10 mouse cellular contexts compared by ENCODE assay signal in the genomic region with DNA sequence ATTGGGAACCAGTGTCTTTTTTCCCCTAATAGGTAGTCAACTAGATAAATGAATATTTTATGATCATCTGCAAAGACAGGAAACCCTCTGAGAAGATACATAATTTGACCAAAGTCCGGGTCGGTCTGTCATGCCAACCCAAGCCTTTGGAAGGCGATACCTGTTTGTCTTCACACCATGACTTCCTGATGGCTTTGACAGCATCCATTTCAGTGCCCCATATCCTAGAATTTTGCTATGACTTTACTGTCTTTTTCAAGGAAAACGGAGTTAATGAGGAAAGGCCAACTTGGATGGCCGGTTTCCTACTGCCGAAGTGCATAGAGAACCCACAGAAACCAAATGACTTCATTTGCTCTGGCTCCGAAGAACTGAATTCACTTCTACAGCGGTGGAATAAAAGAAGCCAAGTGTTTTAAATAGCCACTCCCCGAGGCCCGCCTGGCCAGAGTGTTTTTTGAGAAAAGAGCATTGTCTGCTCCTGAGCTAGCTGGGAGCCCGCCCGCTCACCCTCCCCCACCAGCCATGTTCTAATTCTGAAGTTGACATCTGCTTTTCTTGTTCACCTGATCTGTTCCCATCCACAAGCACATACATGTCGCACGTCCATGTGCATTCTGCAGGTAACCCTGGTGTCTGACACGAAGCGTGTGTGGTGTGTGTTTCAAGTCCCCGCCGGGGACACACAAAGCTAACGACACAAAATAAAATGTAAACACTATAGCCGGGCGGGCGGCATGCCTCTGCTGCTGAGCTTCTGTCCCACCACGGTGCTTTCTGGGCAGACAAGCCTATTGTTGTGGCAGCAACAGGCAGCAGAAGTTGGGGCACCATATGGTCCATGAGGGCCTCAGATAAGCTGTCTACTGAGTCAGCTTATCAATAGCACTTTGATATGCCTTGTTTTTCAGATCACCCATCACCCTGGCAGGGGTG. TPM values are rescaled to one million over a fixed set of nuclear protein-coding genes. Genes with fewer than 3 reads are reported as not detected.
DNase-seq lines count a peak whose midpoint lies in the region; ATAC-seq and TF ChIP-seq lines count a peak whose summit lies in the region.
"Had no signal": no experiment of that assay in that cellular context is flagged by ENCODE, and none has a peak within 500 bp of the region (broad histone marks: within the 10 kb centered on the region; RNA-seq: fewer than 3 reads in every experiment).

No protein-coding gene starts in this region.

- peaks cover 6% of the 10 kb centered on the region; the same call in 1 of the 2 replicates for H3K4me1 ChIP-seq in liver, postnatal 0 days (ENCODE audit: insufficient read depth)
- H3K4me1 ChIP-seq in hindbrain, embryonic 14.5 days (replicated peaks; ENCODE audit: control insufficient read depth, insufficient read depth, low read length): peaks cover 42% of the 10 kb centered on the region
- peaks cover 83% of the 10 kb centered on the region for H3K4me1 ChIP-seq in midbrain, embryonic 12.5 days

- TF ChIP-seq EP300 in liver, postnatal 0 days (IDR thresholded peaks at IDR 0.05; ENCODE audit: low read depth): no peak

- no peaks in the 10 kb centered on the region for H3K36me3 ChIP-seq in liver, postnatal 0 days (replicated peaks; ENCODE audit: insufficient read depth, low read length)
- no peaks in the 10 kb centered on the region for H3K36me3 ChIP-seq in hindbrain, embryonic 14.5 days (replicated peaks; ENCODE audit: control insufficient read depth, insufficient read depth)
- no peaks in the 10 kb centered on the region for H3K36me3 ChIP-seq in midbrain, embryonic 12.5 days

- no peak overlapping the region for H3K4me3 ChIP-seq in liver, postnatal 0 days (ENCODE audit: low read depth, low read length)
- H3K4me3 ChIP-seq in hindbrain, embryonic 14.5 days (replicated peaks; ENCODE audit: low read length): no peak overlapping the region
- H3K4me3 ChIP-seq in midbrain, embryonic 12.5 days: peak overlapping the region; percentile 21
- H3K4me3 ChIP-seq: myocyte had no signal

- no peak overlapping the region for H3K27ac ChIP-seq in liver, postnatal 0 days (ENCODE audit: low read depth)
- H3K27ac ChIP-seq in hindbrain, embryonic 14.5 days: peak overlapping the region; percentile 61
- peak overlapping the region; percentile 80 for H3K27ac ChIP-seq in midbrain, embryonic 12.5 days (replicated peaks)

- H3K9ac ChIP-seq in liver, postnatal 0 days (replicated peaks): no peak overlapping the region
- no peak overlapping the region for H3K9ac ChIP-seq in hindbrain, embryonic 14.5 days
- H3K9ac ChIP-seq in midbrain, embryonic 12.5 days (replicated peaks): 0 out of 2 replicates have a peak overlapping the region, but pooled peaks have one; percentile 15

- H3K27me3 ChIP-seq in liver, postnatal 0 days (ENCODE audit: insufficient read depth, low read length): peaks cover 9% of the 10 kb centered on the region
- H3K27me3 ChIP-seq in hindbrain, embryonic 14.5 days (ENCODE audit: control insufficient read depth, insufficient read depth, low read length): 0 out of 2 replicates have a peak, but pooled peaks cover 3% of the 10 kb centered on the region
- 0 out of 2 replicates have a peak, but pooled peaks cover 4% of the 10 kb centered on the region for H3K27me3 ChIP-seq in midbrain, embryonic 12.5 days

- no peaks in the 10 kb centered on the region for H3K9me3 ChIP-seq in liver, postnatal 0 days (ENCODE audit: low read length)
- no peaks in the 10 kb centered on the region for H3K9me3 ChIP-seq in hindbrain, embryonic 14.5 days (ENCODE audit: control insufficient read depth, low read length)
- H3K9me3 ChIP-seq in midbrain, embryonic 12.5 days: no peaks in the 10 kb centered on the region

- peak; percentile 15 for DNase-seq in liver
- no peak for DNase-seq in liver, postnatal 0 days
- DNase-seq in gastrocnemius, postnatal 10 days: peak; percentile 35
- no peak for DNase-seq in hindbrain, embryonic 14.5 days (ENCODE audit: low spot score)
- DNase-seq in T-cell, adult 2 months (ENCODE audit: low spot score): no peak
- DNase-seq in c-Kit-positive CD71-positive TER-119-positive erythroid progenitor cells, embryonic 14.5 days (ENCODE audit: low spot score): no peak
- no peak for DNase-seq in kidney, postnatal 14 days

- TF ChIP-seq CTCF in liver, postnatal 0 days (IDR thresholded peaks at IDR 0.05; ENCODE audit: low read depth): no peak

- WGBS in liver, postnatal 0 days (ENCODE audit: insufficient replicate concordance): 18% methylated on average over 23 of the region's 23 CpGs
- 7% methylated on average over 23 of the region's 23 CpGs for WGBS in hindbrain, embryonic 14.5 days
- 3% methylated on average over 23 of the region's 23 CpGs for WGBS in midbrain, embryonic 12.5 days

- no peak overlapping the region for H3K4me2 ChIP-seq in liver, postnatal 0 days (ENCODE audit: low read depth, low read length)
- peak overlapping the region; percentile 36 for H3K4me2 ChIP-seq in hindbrain, embryonic 14.5 days (replicated peaks)
- H3K4me2 ChIP-seq in midbrain, embryonic 12.5 days (replicated peaks): peak overlapping the region; percentile 54

- no peak for ATAC-seq in liver, postnatal 0 days
- ATAC-seq in hindbrain, embryonic 14.5 days (ENCODE audit: low FRiP score): no peak
- ATAC-seq in midbrain, embryonic 12.5 days (ENCODE audit: low FRiP score, low read depth): peak; percentile 55

RNA-seq across cellular contexts. Expression of gene Tead1, which starts 5.8 kb away (rescaled TPM):
- 1.4 and 2.1 TPM in 2 replicates for polyA plus RNA-seq in liver, postnatal 0 days (2015; fragmentation: Nextera tagmentation; extraction: Ambion mirVana)
- 100 to 1,000 TPM; 124 to 136 TPM for total RNA-seq in gastrocnemius, postnatal 10 days (2021)
- polyA plus RNA-seq in hindbrain, embryonic 14.5 days (2014; fragmentation: Nextera tagmentation; extraction: Ambion mirVana): 6.5 and 16.0 TPM in 2 replicates
- 20.5 and 24.6 TPM in 2 replicates for polyA plus RNA-seq in midbrain, embryonic 12.5 days (2016; fragmentation: Nextera tagmentation; extraction: Ambion mirVana)
- total RNA-seq: MEL had no signal

Comparison
In these comparisons a context has a peak if more than half of its experiments do, and no peak if none do; other contexts are left out.
1. DNase-seq: peak in liver (single experiment) and gastrocnemius, postnatal 10 days (single experiment); none in liver, postnatal 0 days (single experiment), hindbrain, embryonic 14.5 days (single experiment), T-cell, adult 2 months (single experiment), c-Kit-positive CD71-positive TER-119-positive erythroid progenitor cells, embryonic 14.5 days (single experiment) and kidney, postnatal 14 days (single experiment).